Mouse (Mus musculus) stomach, embryonic 16.5 days (tissue): ENCODE measurements around the gene Vav1. TPM values are rescaled to one million over a fixed set of nuclear protein-coding genes. Genes with fewer than 3 reads are reported as not detected.
A peak's percentile ranks its signal among the peaks of the same experiment; 100 is the strongest.

Source experiments
- ATAC-seq: fragments of 200-750 bp; cut with Nextera tagmentation; 2 replicates; pipeline ENCODE4 v1.8.0; 2017; ENCODE audit warnings: moderate number of reproducible peaks, moderate TSS enrichment; ENCODE audit not compliant: insufficient read depth, low FRiP score
- H3K27ac ChIP-seq: fragments of 300-500 bp; sonication (generic); 2 replicates; pipeline ENCODE4 v1.5.1; 2014; ENCODE audit warnings: low read length
- H3K27me3 ChIP-seq: fragments of 300-500 bp; sonication (generic); 2 replicates; pipeline ENCODE4 v1.6.1; 2014; ENCODE audit warnings: low read length, control low read depth, mixed read lengths; ENCODE audit not compliant: control insufficient read depth, insufficient read depth
- H3K36me3 ChIP-seq: fragments of 300-500 bp; sonication (generic); 2 replicates; pipeline ENCODE4 v1.6.1; 2014; ENCODE audit warnings: low read length; ENCODE audit not compliant: control insufficient read depth, insufficient read depth
- H3K4me1 ChIP-seq: fragments of 300-500 bp; sonication (generic); 2 replicates; pipeline ENCODE4 v1.6.1; 2014; ENCODE audit warnings: low read length, control low read depth, mixed read lengths; ENCODE audit not compliant: control insufficient read depth, insufficient read depth
- H3K4me2 ChIP-seq: fragments of 300-500 bp; sonication (generic); 2 replicates; pipeline ENCODE4 v1.6.1; 2014; ENCODE audit warnings: low read depth, low read length, mixed read lengths
- H3K4me3 ChIP-seq: fragments of 300-500 bp; sonication (generic); replicated peaks from 2 replicates; pipeline ENCODE4 v1.5.1; 2014; ENCODE audit warnings: mild to moderate bottlenecking, low read length
- H3K9ac ChIP-seq: fragments of 300-500 bp; sonication (generic); 2 replicates; pipeline ENCODE4 v1.6.1; 2014; ENCODE audit warnings: low read length
- H3K9me3 ChIP-seq: fragments of 300-500 bp; sonication (generic); replicated peaks from 2 replicates; pipeline ENCODE4 v1.6.1; 2016; ENCODE audit warnings: low read length, control low read depth; ENCODE audit not compliant: control insufficient read depth
- WGBS: fragments of 180-500 bp; shearing (Covaris S2); extraction: QIAGEN DNeasy Blood & Tissue Kit; methylation state at CpG from one replicate; pipeline ENCODE4 v1.1.7; 2014; 5-methylcytosine and 5-hydroxymethylcytosine counted together
- polyA plus RNA-seq: library from polyadenylated mRNA; unstranded; fragments of >200 nt; fragmentation: Nextera tagmentation; extraction: Ambion mirVana; gene quantifications from 2 replicates; pipeline ENCODE4 v1.2.1, GENCODE M21; 2015

Vav1 gene
- polyA plus RNA-seq, 1 experiment from 2014 or later: 5.8 TPM

GRCm38 (mm10) chr17:57285077-57285476 lies 6.2 kb downstream of the Vav1 start:
- no peak overlapping the region for H3K4me2 ChIP-seq
- no peak for ATAC-seq

DNA sequence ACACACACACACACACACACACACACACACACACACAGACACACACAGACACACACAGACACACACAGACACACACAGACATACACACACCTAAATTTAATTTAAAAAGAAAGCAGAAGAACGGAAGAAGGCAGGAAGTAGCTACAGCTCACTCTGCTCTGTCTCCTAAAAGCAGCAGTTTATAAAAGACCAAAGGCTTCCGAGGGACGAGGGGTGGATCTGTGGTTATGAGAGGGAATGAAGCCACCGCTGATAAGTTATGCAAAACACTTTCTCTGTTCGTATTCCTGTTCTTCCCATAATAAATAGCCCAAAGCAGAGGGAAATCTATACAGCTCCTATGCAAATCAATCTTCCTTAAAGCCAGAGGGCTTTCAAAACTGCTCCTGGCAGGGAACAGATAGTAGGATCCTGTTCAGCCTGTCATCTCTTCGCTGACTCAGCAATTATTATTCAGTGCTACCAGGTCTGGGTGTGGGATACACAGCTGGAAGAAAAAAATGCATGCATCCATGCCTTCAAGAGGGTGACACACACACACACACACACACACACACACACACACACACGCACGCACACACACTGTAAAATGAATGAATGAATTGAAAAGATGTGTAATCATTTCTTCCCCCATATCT lies 7.9 kb downstream of the Vav1 start:
- H3K27ac ChIP-seq: no peak overlapping the region
- H3K27me3 ChIP-seq: no peaks in the 10 kb centered on the region

More at GRCm38 (mm10) chr17:57285077-57285476, 6.2 kb downstream of the Vav1 start:
- Histone ChIP-seq H3K9me3 (no peaks in the 10 kb centered on the region), H3K9ac (no peak overlapping the region), H3K4me3 (no peak overlapping the region), H3K27ac (no peak overlapping the region), H3K27me3 (no peaks in the 10 kb centered on the region), H3K4me1 (no peaks in the 10 kb centered on the region), H3K36me3 (no peaks in the 10 kb centered on the region)
- WGBS: 51% methylated on average over 2 of the region's 2 CpGs

GRCm38 (mm10) chr17:57289252-57289651 lies 10.4 kb downstream of the Vav1 start:
- 0 out of 2 replicates have a peak, but pooled peaks cover 5% of the 10 kb centered on the region for H3K9me3 ChIP-seq
- H3K27me3 ChIP-seq: no peaks in the 10 kb centered on the region
- H3K9ac ChIP-seq: no peak overlapping the region
- no peak for ATAC-seq
- H3K4me2 ChIP-seq: no peak overlapping the region
- no peak overlapping the region for H3K4me3 ChIP-seq
- no peaks in the 10 kb centered on the region for H3K36me3 ChIP-seq
- WGBS: 76% methylated on average over 5 of the region's 5 CpGs
- H3K4me1 ChIP-seq: no peaks in the 10 kb centered on the region
- no peak overlapping the region for H3K27ac ChIP-seq

More for the DNA sequence above, 7.9 kb downstream of the Vav1 start:
- Histone ChIP-seq H3K9ac (no peak overlapping the region), H3K4me2 (no peak overlapping the region), H3K36me3 (no peaks in the 10 kb centered on the region), H3K4me1 (no peaks in the 10 kb centered on the region), H3K9me3 (no peaks in the 10 kb centered on the region), H3K4me3 (no peak overlapping the region)
- WGBS: 58% methylated on average over 8 of the region's 8 CpGs
- ATAC-seq: no peak

GRCm38 (mm10) chr17:57290001-57290670 lies 11.2 kb downstream of the Vav1 start:
- Histone ChIP-seq H3K27ac (0 out of 2 replicates have a peak overlapping the region, but pooled peaks have one; percentile 8), H3K27me3 (no peaks in the 10 kb centered on the region), H3K36me3 (no peaks in the 10 kb centered on the region), H3K4me3 (no peak overlapping the region), H3K9me3 (0 out of 2 replicates have a peak, but pooled peaks cover 5% of the 10 kb centered on the region), H3K9ac (no peak overlapping the region), H3K4me1 (no peaks in the 10 kb centered on the region), H3K4me2 (no peak overlapping the region)
- ATAC-seq: no peak
- 77% methylated on average over 9 of the region's 9 CpGs for WGBS

- Histone ChIP-seq H3K36me3 (no peaks in the 10 kb centered on the region), H3K9ac (no peak overlapping the region), H3K4me1 (no peaks in the 10 kb centered on the region), H3K9me3 (0 out of 2 replicates have a peak, but pooled peaks cover 5% of the 10 kb centered on the region), H3K27ac (0 out of 2 replicates have a peak overlapping the region, but pooled peaks have one; percentile 8), H3K4me3 (no peak overlapping the region), H3K4me2 (no peak overlapping the region), H3K27me3 (no peaks in the 10 kb centered on the region)
- WGBS: 81% methylated on average over 7 of the region's 7 CpGs
- no peak for ATAC-seq
Observed at GRCm38 (mm10) chr17:57290671-57291055, 11.8 kb downstream of the Vav1 start.

DNA sequence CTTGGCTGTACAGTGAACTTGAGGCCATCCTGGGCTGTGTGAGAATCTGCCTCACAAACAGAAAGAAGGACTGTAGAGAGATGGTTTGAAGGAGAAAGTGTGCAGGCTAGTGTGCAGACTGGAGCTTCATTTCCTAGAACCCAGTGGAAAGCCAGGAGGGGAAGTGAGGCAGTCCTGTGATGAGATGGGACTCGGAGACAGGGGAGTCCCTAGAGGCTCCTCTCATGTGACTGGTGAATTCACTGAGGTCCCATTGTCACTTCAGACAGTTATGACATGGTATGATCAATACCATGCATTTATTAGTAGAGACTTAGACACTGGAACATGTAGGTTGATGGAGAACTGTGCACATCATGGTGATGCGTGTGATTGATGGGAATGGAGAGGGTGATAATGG lies 13.4 kb downstream of the Vav1 start:
- 0 out of 2 replicates have a peak, but pooled peaks cover 5% of the 10 kb centered on the region for H3K9me3 ChIP-seq
- H3K4me2 ChIP-seq: no peak overlapping the region
- no peaks in the 10 kb centered on the region for H3K36me3 ChIP-seq
- H3K4me1 ChIP-seq: no peaks in the 10 kb centered on the region
- no peak overlapping the region for H3K27ac ChIP-seq
- WGBS: 89% methylated on average over 2 of the region's 2 CpGs
- no peaks in the 10 kb centered on the region for H3K27me3 ChIP-seq
- no peak overlapping the region for H3K4me3 ChIP-seq
- no peak for ATAC-seq
- no peak overlapping the region for H3K9ac ChIP-seq

DNA sequence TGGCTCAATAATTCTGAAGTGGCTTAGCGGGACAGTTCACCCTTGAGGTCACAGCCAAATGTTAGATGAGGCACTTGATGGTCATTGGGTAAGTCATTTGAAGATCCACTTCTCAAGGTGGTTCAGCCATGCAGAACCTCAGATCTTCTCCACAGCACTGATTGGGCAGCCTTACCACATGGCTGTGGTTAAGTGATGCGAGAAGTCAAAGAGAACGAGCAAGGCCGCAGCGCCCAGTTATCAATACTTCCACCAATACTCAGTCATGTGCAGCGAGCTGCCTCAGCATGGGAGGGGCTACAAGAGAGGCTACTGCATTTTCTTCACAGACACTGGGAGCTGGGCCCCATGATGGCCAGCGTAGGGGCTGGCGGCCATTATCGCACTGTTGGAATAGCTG lies 14.1 kb downstream of the Vav1 start:
- Histone ChIP-seq H3K27ac (no peak overlapping the region), H3K36me3 (no peaks in the 10 kb centered on the region), H3K9me3 (0 out of 2 replicates have a peak, but pooled peaks cover 5% of the 10 kb centered on the region), H3K4me3 (no peak overlapping the region), H3K27me3 (no peaks in the 10 kb centered on the region), H3K9ac (no peak overlapping the region), H3K4me2 (no peak overlapping the region), H3K4me1 (no peaks in the 10 kb centered on the region)
- WGBS: 93% methylated on average over 9 of the region's 9 CpGs
- ATAC-seq: no peak

DNA sequence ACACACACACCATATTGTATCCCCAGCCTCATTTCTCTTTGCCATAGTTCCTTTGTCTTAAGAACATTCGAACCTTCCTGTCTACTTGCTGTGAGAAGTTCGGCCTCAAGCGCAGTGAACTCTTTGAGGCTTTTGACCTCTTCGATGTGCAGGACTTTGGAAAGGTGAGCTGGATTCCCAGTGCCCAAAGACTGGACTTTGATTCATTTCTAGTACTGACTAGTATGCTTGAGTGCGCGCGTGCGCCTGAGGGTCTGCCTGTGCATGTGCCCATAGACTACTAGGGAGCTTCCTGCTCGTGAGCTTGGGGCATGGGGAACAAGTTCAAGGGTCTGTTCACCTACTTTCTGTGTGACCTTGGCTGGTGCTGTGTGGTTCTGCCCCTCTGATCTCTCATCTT lies 17.0 kb downstream of the Vav1 start:
- WGBS: 92% methylated on average over 9 of the region's 9 CpGs
- no peak overlapping the region for H3K4me3 ChIP-seq
- no peak overlapping the region for H3K4me2 ChIP-seq
- no peak for ATAC-seq
- 0 out of 2 replicates have a peak, but pooled peaks cover 5% of the 10 kb centered on the region for H3K9me3 ChIP-seq
- H3K9ac ChIP-seq: no peak overlapping the region
- H3K36me3 ChIP-seq: no peaks in the 10 kb centered on the region
- no peaks in the 10 kb centered on the region for H3K27me3 ChIP-seq
- no peak overlapping the region for H3K27ac ChIP-seq
- H3K4me1 ChIP-seq: no peaks in the 10 kb centered on the region

DNA sequence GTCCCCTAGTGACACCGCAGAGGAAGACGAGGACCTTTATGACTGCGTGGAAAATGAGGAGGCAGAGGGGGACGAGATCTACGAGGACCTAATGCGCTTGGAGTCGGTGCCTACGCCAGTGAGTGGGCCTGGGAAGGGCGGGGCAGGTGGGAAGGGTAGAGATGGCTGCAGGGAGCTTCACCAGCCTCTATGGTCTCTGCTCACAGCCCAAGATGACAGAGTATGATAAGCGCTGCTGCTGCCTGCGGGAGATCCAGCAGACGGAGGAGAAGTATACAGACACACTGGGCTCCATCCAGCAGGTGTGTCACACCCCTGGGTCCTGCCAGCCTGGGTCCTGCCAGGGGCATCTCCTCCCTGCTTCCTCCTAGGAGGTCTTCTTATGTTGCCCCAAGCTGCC lies 18.1 kb downstream of the Vav1 start:
- H3K9ac ChIP-seq: no peak overlapping the region
- H3K27me3 ChIP-seq: no peaks in the 10 kb centered on the region
- no peak for ATAC-seq
- no peaks in the 10 kb centered on the region for H3K36me3 ChIP-seq
- H3K4me2 ChIP-seq: no peak overlapping the region
- 77% methylated on average over 12 of the region's 12 CpGs for WGBS
- H3K4me3 ChIP-seq: no peak overlapping the region
- no peak overlapping the region for H3K27ac ChIP-seq
- 0 out of 2 replicates have a peak, but pooled peaks cover 5% of the 10 kb centered on the region for H3K9me3 ChIP-seq
- no peaks in the 10 kb centered on the region for H3K4me1 ChIP-seq
